Mouse (Mus musculus) adrenal gland, postnatal 25 days (tissue): ENCODE measurements at regions not wholly inside any gene's neighbourhood (a gene's known extent, or its start where the extent isn't known, plus 50 kb on each side); places are given as distances from the start of the nearest gene placed in this dataset.
A peak's percentile ranks its signal among the peaks of the same experiment; 100 is the strongest.

Source experiments
- DNase-seq: peaks from one replicate; pipeline ENCODE4 v3.0.0; 2021; ENCODE audit warnings: mixed read lengths

GRCm38 (mm10) chr4:33552856-33553255, 242.7 kb downstream of the Rngtt start:
- no peak for DNase-seq

GRCm38 (mm10) chr4:33554606-33555005, 244.5 kb downstream of the Rngtt start:
- no peak for DNase-seq

GRCm38 (mm10) chr4:33555231-33555933, 245.3 kb downstream of the Rngtt start:
- DNase-seq, result no peak

- no peak for DNase-seq
These were observed 245.9 kb downstream of the Rngtt start for GRCm38 (mm10) chr4:33555966-33556365.

GRCm38 (mm10) chr4:33556661-33557540, 246.8 kb downstream of the Rngtt start:
- peak; percentile 52 for DNase-seq

GRCm38 (mm10) chr4:33570274-33570673, 260.2 kb downstream of the Rngtt start:
- DNase-seq, result no peak

GRCm38 (mm10) chr4:33571351-33571750, 261.2 kb downstream of the Rngtt start:
- DNase-seq, result peak; percentile 21

GRCm38 (mm10) chr4:33577631-33578030, 267.5 kb downstream of the Rngtt start:
- no peak for DNase-seq

- DNase-seq, result no peak
These were observed 270.4 kb downstream of the Rngtt start for GRCm38 (mm10) chr4:33580491-33580890.

GRCm38 (mm10) chr4:33581180-33581591, 271.1 kb downstream of the Rngtt start:
- DNase-seq, result no peak

GRCm38 (mm10) chr4:33581766-33582525, 271.8 kb downstream of the Rngtt start:
- DNase-seq, result no peak

- no peak for DNase-seq
These were observed 273.0 kb downstream of the Rngtt start for GRCm38 (mm10) chr4:33582986-33583720.

- no peak for DNase-seq
These were observed 274.1 kb downstream of the Rngtt start for GRCm38 (mm10) chr4:33583979-33584907.

- no peak for DNase-seq
These were observed 275.7 kb downstream of the Rngtt start for GRCm38 (mm10) chr4:33585821-33586220.

GRCm38 (mm10) chr4:33586290-33586614, 276.1 kb downstream of the Rngtt start:
- no peak for DNase-seq

- no peak for DNase-seq
These were observed 276.7 kb downstream of the Rngtt start for GRCm38 (mm10) chr4:33586615-33587451.

- DNase-seq, result no peak
These were observed 277.6 kb downstream of the Rngtt start for GRCm38 (mm10) chr4:33587666-33588065.

GRCm38 (mm10) chr4:33588127-33588526, 278.0 kb downstream of the Rngtt start:
- no peak for DNase-seq

- DNase-seq, result no peak
These were observed 279.1 kb downstream of the Rngtt start for GRCm38 (mm10) chr4:33589207-33589606.
